Comparison of ENCODE assay signal across 7 mouse cellular contexts in the genomic region with DNA sequence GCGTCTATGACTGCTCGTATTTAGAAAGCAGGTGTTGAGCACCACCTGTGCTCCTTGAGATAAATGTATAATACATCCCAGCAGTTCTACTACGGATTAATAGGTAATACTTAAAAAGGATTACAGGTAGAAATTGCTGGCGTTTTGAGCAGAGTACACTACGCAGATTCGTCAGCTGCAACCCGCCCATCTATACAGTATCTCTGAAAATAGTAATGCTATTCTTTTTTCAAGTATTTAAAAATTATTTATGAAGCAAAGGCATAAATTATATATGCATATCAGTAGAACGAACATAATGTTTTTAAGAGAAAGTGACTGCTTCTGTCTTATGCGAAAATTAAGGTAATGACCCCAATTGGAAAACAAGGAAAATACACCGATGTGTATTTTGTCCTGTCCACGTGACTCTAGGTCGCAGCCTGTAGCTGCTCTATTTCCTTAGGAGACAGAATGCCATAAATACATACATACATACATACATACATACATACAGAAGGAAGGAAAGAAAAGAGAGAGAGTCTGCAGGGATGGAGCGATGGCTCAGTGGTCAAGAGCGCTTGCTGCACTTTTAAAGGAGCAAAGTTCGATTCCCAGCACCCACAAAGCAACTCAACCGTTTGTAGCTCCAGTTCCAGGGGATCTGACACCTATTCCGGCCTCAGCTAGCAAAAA. TPM values are rescaled to one million over a fixed set of nuclear protein-coding genes. Genes with fewer than 3 reads are reported as not detected.
DNase-seq lines count a peak whose midpoint lies in the region; ATAC-seq and TF ChIP-seq lines count a peak whose summit lies in the region.

No protein-coding gene starts in this region.

- peak overlapping the region; percentile 58; the same call in 1 of the 2 replicates for H3K27ac ChIP-seq in embryonic fibroblast, embryonic 13.5 days (ENCODE audit: insufficient read depth, low read length)
- H3K27ac ChIP-seq in intestine, embryonic 14.5 days (ENCODE audit: low read depth) = peak overlapping the region; percentile 77
- peak overlapping the region; percentile 85 for H3K27ac ChIP-seq in midbrain, postnatal 0 days (ENCODE audit: low read depth, low read length)

- H3K4me3 ChIP-seq in embryonic fibroblast, embryonic 13.5 days (ENCODE audit: insufficient read depth, low read length) = peak overlapping the region; percentile 58
- peak overlapping the region; percentile 75 for H3K4me3 ChIP-seq in intestine, embryonic 14.5 days (ENCODE audit: low read depth, low read length)
- peak overlapping the region; percentile 86 for H3K4me3 ChIP-seq in midbrain, postnatal 0 days (ENCODE audit: low read depth, low read length)

- H3K36me3 ChIP-seq in intestine, embryonic 14.5 days (ENCODE audit: control insufficient read depth, insufficient read depth, low read length) = no peaks in the 10 kb centered on the region
- no peaks in the 10 kb centered on the region for H3K36me3 ChIP-seq in midbrain, postnatal 0 days (ENCODE audit: insufficient read depth, low read length)

- intact Hi-C loops in gastrocnemius, postnatal 36 days (cut with DNase I) = loop anchor here (5.0 kb wide), 2 partner anchors 106 to 126 kb away; a partner anchor contains a TSS

- no peaks in the 10 kb centered on the region for H3K9me3 ChIP-seq in intestine, embryonic 14.5 days (ENCODE audit: control insufficient read depth, low read length)
- H3K9me3 ChIP-seq in midbrain, postnatal 0 days (ENCODE audit: low read length) = no peaks in the 10 kb centered on the region

- ATAC-seq in intestine, embryonic 14.5 days (replicated peaks; ENCODE audit: low FRiP score, low TSS enrichment, low read depth) = peak; percentile 67
- ATAC-seq in midbrain, postnatal 0 days (ENCODE audit: low FRiP score) = peak; percentile 70

- H3K9ac ChIP-seq in intestine, embryonic 14.5 days (ENCODE audit: low read length) = peak overlapping the region; percentile 41
- H3K9ac ChIP-seq in midbrain, postnatal 0 days (replicated peaks; ENCODE audit: low read length, poor library complexity, severe bottlenecking) = peak overlapping the region; percentile 33; the same call in 1 of the 2 replicates

- DNase-seq in right cerebral cortex, postnatal 14 days = peak; percentile 18
- no peak for DNase-seq in right cerebral cortex, adult 18-20 months
- no peak for DNase-seq in intestine, embryonic 14.5 days (ENCODE audit: low spot score)
- DNase-seq in midbrain, postnatal 0 days (ENCODE audit: low spot score) = no peak
- no peak for DNase-seq in gastrocnemius, postnatal 36 days
- no peak for DNase-seq in cerebellum, postnatal 36 days

- peak; percentile 87; the same call in 1 of the 2 replicates for TF ChIP-seq POLR2A in embryonic fibroblast, embryonic 13.5 days (IDR thresholded peaks at IDR 0.05; ENCODE audit: low read depth, low read length)

- TF ChIP-seq CTCF in embryonic fibroblast, embryonic 13.5 days (IDR thresholded peaks at IDR 0.05; ENCODE audit: borderline replicate concordance, insufficient read depth, low read length) = no peak
- no peak for TF ChIP-seq CTCF in midbrain, postnatal 0 days (IDR thresholded peaks at IDR 0.05)

- H3K27me3 ChIP-seq in intestine, embryonic 14.5 days (replicated peaks; ENCODE audit: control insufficient read depth, insufficient read depth, low read length) = no peaks in the 10 kb centered on the region
- H3K27me3 ChIP-seq in midbrain, postnatal 0 days (ENCODE audit: insufficient read depth, low read length) = no peaks in the 10 kb centered on the region

- peaks cover 2% of the 10 kb centered on the region; the same call in 1 of the 2 replicates for H3K4me1 ChIP-seq in embryonic fibroblast, embryonic 13.5 days (ENCODE audit: control insufficient read depth, insufficient read depth, low read length)
- no peaks in the 10 kb centered on the region for H3K4me1 ChIP-seq in intestine, embryonic 14.5 days (replicated peaks; ENCODE audit: control insufficient read depth, insufficient read depth, low read length)
- H3K4me1 ChIP-seq in midbrain, postnatal 0 days (ENCODE audit: insufficient read depth, low read length) = 0 out of 2 replicates have a peak, but pooled peaks cover 6% of the 10 kb centered on the region

- WGBS in intestine, embryonic 14.5 days = under 1% methylated on average over 17 of the region's 17 CpGs
- 1% methylated on average over 17 of the region's 17 CpGs for WGBS in midbrain, postnatal 0 days

- peak overlapping the region; percentile 81 for H3K4me2 ChIP-seq in intestine, embryonic 14.5 days (ENCODE audit: low read length)
- peak overlapping the region; percentile 58 for H3K4me2 ChIP-seq in midbrain, postnatal 0 days (ENCODE audit: low read depth, low read length, poor library complexity, severe bottlenecking)

RNA-seq across cellular contexts. Expression of a gene that starts 0.6 kb away (rescaled TPM):
- 32.0 and 32.3 TPM in 2 replicates for polyA plus RNA-seq in embryonic fibroblast, embryonic 13.5 days (2011; ENCODE audit: insufficient read length, low read depth, missing spikeins)
- 30.5 and 32.4 TPM in 2 replicates for polyA plus RNA-seq in intestine, embryonic 14.5 days (2014; fragmentation: Nextera tagmentation; extraction: Ambion mirVana)
- total RNA-seq in midbrain, postnatal 0 days (2014; rRNA removed) = 19.1 and 24.2 TPM in 2 replicates
- polyA plus RNA-seq in midbrain, postnatal 0 days (2015; fragmentation: Nextera tagmentation; extraction: Ambion mirVana) = 22.3 and 23.5 TPM in 2 replicates
- 1 to 10 TPM; 2.9 to 3.5 TPM for total RNA-seq in gastrocnemius, postnatal 36 days (2021)

RNA-seq across cellular contexts. Expression of a gene that starts 5.5 kb away (rescaled TPM):
- polyA plus RNA-seq in embryonic fibroblast, embryonic 13.5 days (2011; ENCODE audit: insufficient read length, low read depth, missing spikeins) = 1.3 TPM in 1 of 2 replicates, not detected in the other
- polyA plus RNA-seq in intestine, embryonic 14.5 days (2014; fragmentation: Nextera tagmentation; extraction: Ambion mirVana) = 0.11 and 0.23 TPM in 2 replicates
- total RNA-seq in midbrain, postnatal 0 days (2014; rRNA removed) = not detected in 2 replicates
- polyA plus RNA-seq in midbrain, postnatal 0 days (2015; fragmentation: Nextera tagmentation; extraction: Ambion mirVana) = 0.64 and 0.93 TPM in 2 replicates
- under 1 TPM in 1 of 2 experiments, not detected in 1; 0.36 TPM for total RNA-seq in gastrocnemius, postnatal 36 days (2021)
